Mouse (Mus musculus): ENCODE data around the gene Adam12.

- TF ChIP-seq CTCF (IDR thresholded peaks at IDR 0.05; ENCODE audit: low read depth, low read length): no peak
- TF ChIP-seq POLR2A (IDR thresholded peaks at IDR 0.05; ENCODE audit: insufficient read depth, low read length): no peak
These were observed 280.0 kb downstream of the Adam12 start for GRCm38 (mm10) chr7:133951777-133952545.

All from ES-Bruce4 (cell line).